In the genomic region with DNA sequence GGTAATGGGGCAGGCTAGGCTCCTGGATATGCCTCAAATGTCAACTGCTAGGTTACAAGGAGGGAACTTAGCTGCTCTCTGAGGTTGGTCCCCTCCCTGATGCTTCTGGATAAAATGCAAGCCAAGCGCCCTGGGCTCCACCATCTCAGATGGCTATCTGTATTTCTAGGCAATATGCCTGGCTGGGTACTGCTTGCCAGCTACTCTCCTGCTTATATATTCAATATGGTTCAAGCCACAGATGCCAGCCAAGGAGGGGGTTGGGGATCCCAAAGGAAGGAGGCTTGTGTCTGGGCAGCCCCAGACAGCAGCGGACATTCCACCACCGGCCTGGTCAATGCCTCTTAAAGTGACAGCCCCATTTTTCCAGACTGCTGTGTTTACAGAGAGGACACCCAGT, we compare ENCODE assay signal across 9 mouse cellular contexts. TPM values are rescaled to one million over a fixed set of nuclear protein-coding genes. Genes with fewer than 3 reads are reported as not detected.
DNase-seq lines count a peak whose midpoint lies in the region; ATAC-seq and TF ChIP-seq lines count a peak whose summit lies in the region.
"Had no signal": no experiment of that assay in that cellular context is flagged by ENCODE, and none has a peak within 500 bp of the region (broad histone marks: within the 10 kb centered on the region; RNA-seq: fewer than 3 reads in every experiment).

No protein-coding gene starts in this region.

- H3K4me1 ChIP-seq in heart, embryonic 11.5 days (ENCODE audit: control insufficient read depth, insufficient read depth, low read length) = peaks cover 16% of the 10 kb centered on the region
- peaks cover 42% of the 10 kb centered on the region for H3K4me1 ChIP-seq in forebrain, embryonic 16.5 days (replicated peaks; ENCODE audit: control insufficient read depth, insufficient read depth, low read length)
- H3K4me1 ChIP-seq in liver, embryonic 12.5 days = peaks cover 12% of the 10 kb centered on the region

- peaks cover 45% of the 10 kb centered on the region for H3K27me3 ChIP-seq in heart, embryonic 11.5 days (ENCODE audit: control insufficient read depth, insufficient read depth, low read length)
- no peaks in the 10 kb centered on the region for H3K27me3 ChIP-seq in forebrain, embryonic 16.5 days (replicated peaks; ENCODE audit: control insufficient read depth, insufficient read depth, low read length)
- peaks cover 74% of the 10 kb centered on the region for H3K27me3 ChIP-seq in liver, embryonic 12.5 days (replicated peaks)

- H3K4me3 ChIP-seq in heart, embryonic 11.5 days (ENCODE audit: low read depth, low read length) = no peak overlapping the region
- H3K4me3 ChIP-seq in forebrain, embryonic 16.5 days (replicated peaks; ENCODE audit: low read length) = peak overlapping the region; percentile 52
- H3K4me3 ChIP-seq in liver, embryonic 12.5 days = no peak overlapping the region

- H3K36me3 ChIP-seq in heart, embryonic 11.5 days (ENCODE audit: control insufficient read depth, insufficient read depth, low read length) = no peaks in the 10 kb centered on the region
- H3K36me3 ChIP-seq in forebrain, embryonic 16.5 days (ENCODE audit: control insufficient read depth, insufficient read depth) = no peaks in the 10 kb centered on the region
- H3K36me3 ChIP-seq in liver, embryonic 12.5 days = no peaks in the 10 kb centered on the region

- no peak for ATAC-seq in heart, embryonic 11.5 days (replicated peaks; ENCODE audit: insufficient number of reproducible peaks, low FRiP score, low TSS enrichment)
- ATAC-seq in forebrain, embryonic 16.5 days = peak; percentile 42
- peak; percentile 32; the same call in 1 of the 2 replicates for ATAC-seq in megakaryocyte progenitor cell, adult 5-6 weeks (replicated peaks; ENCODE audit: poor library complexity)
- no peak for ATAC-seq in liver, embryonic 12.5 days

- no peak for TF ChIP-seq CTCF in brain, embryonic 14.5 days (IDR thresholded peaks at IDR 0.05; ENCODE audit: borderline replicate concordance, extremely low read depth, insufficient read depth, insufficient read length)

- H3K9ac ChIP-seq in heart, embryonic 11.5 days (ENCODE audit: low read depth, low read length) = no peak overlapping the region
- peak overlapping the region; percentile 5; the same call in 1 of the 2 replicates for H3K9ac ChIP-seq in forebrain, embryonic 16.5 days (replicated peaks; ENCODE audit: low read depth, low read length)
- no peak overlapping the region for H3K9ac ChIP-seq in liver, embryonic 12.5 days

- no peak overlapping the region for H3K27ac ChIP-seq in heart, embryonic 11.5 days (ENCODE audit: low read depth, low read length)
- H3K27ac ChIP-seq in forebrain, embryonic 16.5 days (ENCODE audit: low read length) = peak overlapping the region; percentile 46
- no peak overlapping the region for H3K27ac ChIP-seq in liver, embryonic 12.5 days

- intact Hi-C loops in heart, postnatal 25 days (cut with DNase I) = no loop called here

- TF ChIP-seq POLR2A in brain, embryonic 14.5 days (IDR thresholded peaks at IDR 0.05; ENCODE audit: borderline replicate concordance, extremely low read depth, insufficient read depth, insufficient read length, poor library complexity, severe bottlenecking) = no peak

- no peak for DNase-seq in heart, postnatal 25 days (ENCODE audit: low spot score)
- peak; percentile 91 for DNase-seq in brain, embryonic 14.5 days (ENCODE audit: low read depth)
- DNase-seq in lung, postnatal 25 days (ENCODE audit: low spot score) = no peak
- no peak for DNase-seq in lung, adult 18-20 months

- H3K9me3 ChIP-seq in heart, embryonic 11.5 days (replicated peaks; ENCODE audit: control insufficient read depth, low read length) = no peaks in the 10 kb centered on the region
- H3K9me3 ChIP-seq in forebrain, embryonic 16.5 days (ENCODE audit: control insufficient read depth, low read length) = no peaks in the 10 kb centered on the region
- H3K9me3 ChIP-seq in liver, embryonic 12.5 days (replicated peaks) = no peaks in the 10 kb centered on the region

- H3K4me2 ChIP-seq in heart, embryonic 11.5 days = peak overlapping the region; percentile 12; the same call in 1 of the 2 replicates
- H3K4me2 ChIP-seq in forebrain, embryonic 16.5 days (ENCODE audit: low read length) = peak overlapping the region; percentile 89
- H3K4me2 ChIP-seq in liver, embryonic 12.5 days = no peak overlapping the region

- 14% methylated on average over 3 of the region's 3 CpGs for WGBS in heart, embryonic 11.5 days (ENCODE audit: insufficient replicate concordance)
- 14% methylated on average over 3 of the region's 3 CpGs for WGBS in forebrain, embryonic 16.5 days
- 26% methylated on average over 3 of the region's 3 CpGs for WGBS in liver, embryonic 12.5 days (ENCODE audit: insufficient replicate concordance)

RNA-seq across cellular contexts. Expression of gene Lrrc75b, which starts 1.6 kb away (rescaled TPM):
- 0.66 and 1.0 TPM in 2 replicates for polyA plus RNA-seq in heart, embryonic 11.5 days (2014; fragmentation: Nextera tagmentation; extraction: Ambion mirVana)
- 1 to 10 TPM in 1 of 2 experiments, under 1 TPM in 1; 0.67 to 1.6 TPM for total RNA-seq in heart, postnatal 25 days (2021)
- 22.7 and 38.8 TPM in 2 replicates for polyA plus RNA-seq in brain, embryonic 14.5 days (2012; rRNA removed)
- polyA plus RNA-seq in forebrain, embryonic 16.5 days (2015; fragmentation: Nextera tagmentation; extraction: Ambion mirVana) = 18.0 and 23.4 TPM in 2 replicates
- total RNA-seq in megakaryocyte progenitor cell, adult 5-6 weeks (2015) = not detected in 2 replicates
- not detected in 2 replicates for total RNA-seq in megakaryocyte progenitor cell, adult 5-6 weeks (2017)
- 0.11 and 0.12 TPM in 2 replicates for polyA plus RNA-seq in liver, embryonic 12.5 days (2016; fragmentation: Nextera tagmentation; extraction: Ambion mirVana)
- total RNA-seq: common myeloid progenitor, adult 5-6 weeks had no signal

RNA-seq across cellular contexts. Expression of gene Ggt1, which starts 2.9 kb away (rescaled TPM):
- polyA plus RNA-seq in heart, embryonic 11.5 days (2014; fragmentation: Nextera tagmentation; extraction: Ambion mirVana) = 0.42 and 0.44 TPM in 2 replicates
- total RNA-seq in heart, postnatal 25 days (2021) = not detected
- polyA plus RNA-seq in brain, embryonic 14.5 days (2012; rRNA removed) = 2.3 and 2.6 TPM in 2 replicates
- 0.53 and 1.0 TPM in 2 replicates for polyA plus RNA-seq in forebrain, embryonic 16.5 days (2015; fragmentation: Nextera tagmentation; extraction: Ambion mirVana)
- not detected in 2 replicates for total RNA-seq in megakaryocyte progenitor cell, adult 5-6 weeks (2015)
- total RNA-seq in megakaryocyte progenitor cell, adult 5-6 weeks (2017) = not detected in 2 replicates
- polyA plus RNA-seq in liver, embryonic 12.5 days (2016; fragmentation: Nextera tagmentation; extraction: Ambion mirVana) = 2.6 and 4.7 TPM in 2 replicates

RNA-seq across cellular contexts. Expression of gene Ggt5, which starts 30.6 kb away (rescaled TPM):
- 2.8 and 5.0 TPM in 2 replicates for polyA plus RNA-seq in heart, embryonic 11.5 days (2014; fragmentation: Nextera tagmentation; extraction: Ambion mirVana)
- total RNA-seq in heart, postnatal 25 days (2021) = 1 to 10 TPM; 5.3 to 6.9 TPM
- polyA plus RNA-seq in brain, embryonic 14.5 days (2012; rRNA removed) = 5.2 and 6.7 TPM in 2 replicates
- 2.0 and 3.7 TPM in 2 replicates for polyA plus RNA-seq in forebrain, embryonic 16.5 days (2015; fragmentation: Nextera tagmentation; extraction: Ambion mirVana)
- 0.29 and 1.4 TPM in 2 replicates for total RNA-seq in megakaryocyte progenitor cell, adult 5-6 weeks (2015)
- 2.8 and 3.5 TPM in 2 replicates for total RNA-seq in megakaryocyte progenitor cell, adult 5-6 weeks (2017)
- 0.21 and 0.41 TPM in 2 replicates for polyA plus RNA-seq in liver, embryonic 12.5 days (2016; fragmentation: Nextera tagmentation; extraction: Ambion mirVana)

RNA-seq across cellular contexts. Expression of gene Gucd1, which starts 40.7 kb away (rescaled TPM):
- 30.5 and 35.2 TPM in 2 replicates for polyA plus RNA-seq in heart, embryonic 11.5 days (2014; fragmentation: Nextera tagmentation; extraction: Ambion mirVana)
- total RNA-seq in heart, postnatal 25 days (2021) = 10 to 100 TPM; 40.1 to 40.4 TPM
- polyA plus RNA-seq in brain, embryonic 14.5 days (2012; rRNA removed) = 26.0 and 33.2 TPM in 2 replicates
- 17.3 and 22.2 TPM in 2 replicates for polyA plus RNA-seq in forebrain, embryonic 16.5 days (2015; fragmentation: Nextera tagmentation; extraction: Ambion mirVana)
- total RNA-seq in megakaryocyte progenitor cell, adult 5-6 weeks (2015) = 7.3 and 9.7 TPM in 2 replicates
- 11.2 and 14.9 TPM in 2 replicates for total RNA-seq in megakaryocyte progenitor cell, adult 5-6 weeks (2017)
- polyA plus RNA-seq in liver, embryonic 12.5 days (2016; fragmentation: Nextera tagmentation; extraction: Ambion mirVana) = 46.6 and 50.5 TPM in 2 replicates

RNA-seq across cellular contexts. Expression of gene Snrpd3, which starts 41.2 kb away (rescaled TPM):
- polyA plus RNA-seq in heart, embryonic 11.5 days (2014; fragmentation: Nextera tagmentation; extraction: Ambion mirVana) = 121 and 141 TPM in 2 replicates
- 10 to 100 TPM; 65.8 to 72.0 TPM for total RNA-seq in heart, postnatal 25 days (2021)
- 51.4 and 60.3 TPM in 2 replicates for polyA plus RNA-seq in brain, embryonic 14.5 days (2012; rRNA removed)
- 135 and 147 TPM in 2 replicates for polyA plus RNA-seq in forebrain, embryonic 16.5 days (2015; fragmentation: Nextera tagmentation; extraction: Ambion mirVana)
- 69.5 and 70.4 TPM in 2 replicates for total RNA-seq in megakaryocyte progenitor cell, adult 5-6 weeks (2015)
- total RNA-seq in megakaryocyte progenitor cell, adult 5-6 weeks (2017) = 53.5 and 67.6 TPM in 2 replicates
- 119 and 126 TPM in 2 replicates for polyA plus RNA-seq in liver, embryonic 12.5 days (2016; fragmentation: Nextera tagmentation; extraction: Ambion mirVana)

Comparison
In these comparisons a context has a peak if more than half of its experiments do, and no peak if none do; other contexts are left out.
1. ATAC-seq: peak in forebrain, embryonic 16.5 days (single experiment) and megakaryocyte progenitor cell, adult 5-6 weeks (single experiment); none in heart, embryonic 11.5 days (single experiment) and liver, embryonic 12.5 days (single experiment).